Mouse (Mus musculus) hindbrain, embryonic 12.5 days (tissue): ENCODE results near the gene Rab40c. TPM values are rescaled to one million over a fixed set of nuclear protein-coding genes. Genes with fewer than 3 reads are reported as not detected.
A peak's percentile ranks its signal among the peaks of the same experiment; 100 is the strongest.

Experiments used
- ATAC-seq: fragments of 200-750 bp; cut with Nextera tagmentation; 2 replicates; pipeline ENCODE4 v1.8.0; 2017; ENCODE audit warnings: moderate TSS enrichment; ENCODE audit not compliant: low FRiP score
- H3K27ac ChIP-seq: fragments of 300-500 bp; sonication (generic); 2 replicates; pipeline ENCODE4 v1.5.1; 2016; ENCODE audit warnings: mild to moderate bottlenecking
- H3K27me3 ChIP-seq: fragments of 300-500 bp; sonication (generic); 2 replicates; pipeline ENCODE4 v1.6.1; 2016; ENCODE audit warnings: mild to moderate bottlenecking
- H3K36me3 ChIP-seq: fragments of 300-500 bp; sonication (generic); 2 replicates; pipeline ENCODE4 v1.6.1; 2016; ENCODE audit warnings: mild to moderate bottlenecking
- H3K4me1 ChIP-seq: fragments of 300-500 bp; sonication (generic); 2 replicates; pipeline ENCODE4 v1.6.1; 2016
- H3K4me2 ChIP-seq: fragments of 300-500 bp; sonication (generic); replicated peaks from 2 replicates; pipeline ENCODE4 v1.6.1; 2016; ENCODE audit warnings: mild to moderate bottlenecking
- H3K4me3 ChIP-seq: fragments of 300-500 bp; sonication (generic); 2 replicates; pipeline ENCODE4 v1.5.1; 2016; ENCODE audit warnings: mild to moderate bottlenecking
- H3K9ac ChIP-seq: fragments of 300-500 bp; sonication (generic); 2 replicates; pipeline ENCODE4 v1.6.1; 2016; ENCODE audit warnings: mild to moderate bottlenecking, moderate library complexity
- H3K9me3 ChIP-seq: fragments of 300-500 bp; sonication (generic); replicated peaks from 2 replicates; pipeline ENCODE4 v1.6.1; 2016; ENCODE audit warnings: mild to moderate bottlenecking
- WGBS: fragments of 180-500 bp; shearing (Covaris S2); methylation state at CpG from one replicate; pipeline ENCODE4 v1.1.7; 2016; 5-methylcytosine and 5-hydroxymethylcytosine counted together
- polyA plus RNA-seq: library from polyadenylated mRNA; unstranded; fragments of >200 nt; fragmentation: Nextera tagmentation; extraction: Ambion mirVana; gene quantifications from 2 replicates; pipeline ENCODE4 v1.2.1, GENCODE M21; 2016

Rab40c gene
- polyA plus RNA-seq, 1 experiment from 2014 or later: 43.6 TPM

DNA sequence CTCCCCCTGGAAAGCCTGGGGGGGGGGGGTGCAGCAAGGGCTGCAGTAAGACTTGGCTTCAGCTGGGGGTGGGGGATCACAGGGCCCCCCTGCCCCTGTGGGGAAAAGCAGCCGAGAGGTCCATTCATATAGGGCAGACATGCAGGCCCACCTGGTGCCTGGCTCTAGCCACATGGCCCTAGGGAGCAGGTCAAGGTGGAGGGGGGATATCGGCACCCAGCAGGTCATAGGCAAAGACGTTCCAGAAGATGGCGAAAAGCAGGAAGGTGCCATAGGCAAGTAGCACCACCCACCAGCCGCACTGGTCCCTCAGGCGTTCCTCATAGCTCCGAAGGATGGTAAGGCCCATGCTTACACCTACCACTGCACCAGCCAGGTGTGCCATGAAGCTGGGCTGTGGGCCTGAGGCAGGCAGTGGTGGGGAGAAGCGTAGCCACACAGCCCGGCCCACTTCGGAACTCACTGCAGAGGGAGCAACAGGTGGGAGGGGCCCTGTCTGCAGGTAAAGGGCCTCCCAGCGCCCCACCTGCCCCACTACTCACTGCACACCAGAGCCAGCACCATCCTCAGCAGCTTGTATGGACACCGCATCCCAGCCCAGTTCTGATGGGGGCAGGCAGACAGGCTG, 84.8 kb downstream of the Rab40c start:
- Histone ChIP-seq H3K27me3 (no peaks in the 10 kb centered on the region), H3K4me3 (peak overlapping the region; percentile 73), H3K4me2 (peak overlapping the region; percentile 89), H3K9ac (peak overlapping the region; percentile 84), H3K4me1 (peaks cover 80% of the 10 kb centered on the region), H3K36me3 (peaks cover 42% of the 10 kb centered on the region), H3K9me3 (no peaks in the 10 kb centered on the region), H3K27ac (peak overlapping the region; percentile 96; the same call in 1 of the 2 replicates)
- WGBS: 90% methylated on average over 12 of the region's 12 CpGs
- no peak for ATAC-seq

DNA sequence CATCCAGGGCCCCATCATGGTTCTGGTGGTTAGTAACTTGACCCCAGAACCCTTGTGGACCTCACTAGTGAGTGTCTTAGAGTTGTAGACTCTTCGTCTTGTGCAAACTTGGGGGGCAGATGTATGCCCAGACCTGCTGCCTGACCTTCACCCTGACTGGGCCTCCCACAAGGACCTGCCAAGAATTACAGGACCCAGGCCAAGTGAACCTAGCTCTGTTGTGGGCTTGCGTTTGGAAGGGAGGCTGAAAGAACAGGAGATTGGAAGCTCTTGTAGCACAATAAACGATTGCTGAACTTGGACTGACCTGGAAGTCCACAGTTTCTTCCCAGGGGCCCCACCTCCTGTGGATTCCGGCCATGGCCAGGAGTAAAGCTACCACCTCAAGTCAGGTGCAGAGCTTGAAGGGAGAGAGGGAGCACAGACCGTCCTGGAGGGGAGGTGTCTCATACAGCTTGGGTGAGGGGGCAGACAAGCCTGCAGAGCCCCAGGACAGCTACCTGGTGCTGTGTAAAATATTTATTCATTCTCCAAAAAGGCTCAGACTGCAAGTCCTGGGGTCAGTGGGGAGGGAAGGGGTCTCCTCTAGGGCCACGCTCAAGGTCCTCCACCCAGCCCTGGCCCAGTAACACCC, 85.4 kb downstream of the Rab40c start:
- H3K4me3 ChIP-seq: peak overlapping the region; percentile 73
- H3K9me3 ChIP-seq: no peaks in the 10 kb centered on the region
- peaks cover 39% of the 10 kb centered on the region for H3K36me3 ChIP-seq
- no peak for ATAC-seq
- peak overlapping the region; percentile 84 for H3K9ac ChIP-seq
- H3K4me1 ChIP-seq: peaks cover 85% of the 10 kb centered on the region
- 51% methylated on average over 6 of the region's 6 CpGs for WGBS
- H3K27me3 ChIP-seq: no peaks in the 10 kb centered on the region
- H3K27ac ChIP-seq: peak overlapping the region; percentile 96
- H3K4me2 ChIP-seq: peak overlapping the region; percentile 89

DNA sequence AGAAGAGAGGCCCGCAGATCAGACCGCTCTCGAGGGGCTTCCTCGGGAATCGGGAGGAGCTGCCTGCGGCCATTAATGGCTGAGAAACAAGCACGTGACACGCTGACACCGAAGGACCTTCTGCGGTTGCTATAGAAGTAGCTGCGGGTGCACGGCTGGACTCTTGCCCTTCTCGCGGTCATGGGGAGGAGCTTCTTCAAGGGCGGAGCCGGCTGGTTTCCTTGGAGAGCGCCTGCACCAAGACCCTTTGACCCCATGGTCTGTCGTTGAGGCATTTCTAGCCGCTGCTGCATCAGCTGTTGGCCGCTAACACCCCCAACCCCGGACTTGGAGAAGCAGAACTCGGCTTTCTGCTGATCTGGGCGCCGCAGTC, 86.2 kb downstream of the Rab40c start, which contains the start of gene Stub1:
Gene Stub1, minus strand, starts transcription at position 114 of the 373 bp plus-strand sequence.
- under 1% methylated on average over 24 of the region's 24 CpGs for WGBS
- H3K27ac ChIP-seq: peak within 1 kb of the TSS; percentile 96
- H3K4me3 ChIP-seq: peak within 1 kb of the TSS; percentile 73
- peak; percentile 59 for ATAC-seq
- H3K9ac ChIP-seq: peak within 1 kb of the TSS; percentile 84
- peak within 1 kb of the TSS; percentile 89 for H3K4me2 ChIP-seq
- H3K9me3 ChIP-seq: no peaks in the 10 kb centered on the region
- peaks cover 35% of the 10 kb centered on the region for H3K36me3 ChIP-seq
- peaks cover 82% of the 10 kb centered on the region for H3K4me1 ChIP-seq
- no peaks in the 10 kb centered on the region for H3K27me3 ChIP-seq

DNA sequence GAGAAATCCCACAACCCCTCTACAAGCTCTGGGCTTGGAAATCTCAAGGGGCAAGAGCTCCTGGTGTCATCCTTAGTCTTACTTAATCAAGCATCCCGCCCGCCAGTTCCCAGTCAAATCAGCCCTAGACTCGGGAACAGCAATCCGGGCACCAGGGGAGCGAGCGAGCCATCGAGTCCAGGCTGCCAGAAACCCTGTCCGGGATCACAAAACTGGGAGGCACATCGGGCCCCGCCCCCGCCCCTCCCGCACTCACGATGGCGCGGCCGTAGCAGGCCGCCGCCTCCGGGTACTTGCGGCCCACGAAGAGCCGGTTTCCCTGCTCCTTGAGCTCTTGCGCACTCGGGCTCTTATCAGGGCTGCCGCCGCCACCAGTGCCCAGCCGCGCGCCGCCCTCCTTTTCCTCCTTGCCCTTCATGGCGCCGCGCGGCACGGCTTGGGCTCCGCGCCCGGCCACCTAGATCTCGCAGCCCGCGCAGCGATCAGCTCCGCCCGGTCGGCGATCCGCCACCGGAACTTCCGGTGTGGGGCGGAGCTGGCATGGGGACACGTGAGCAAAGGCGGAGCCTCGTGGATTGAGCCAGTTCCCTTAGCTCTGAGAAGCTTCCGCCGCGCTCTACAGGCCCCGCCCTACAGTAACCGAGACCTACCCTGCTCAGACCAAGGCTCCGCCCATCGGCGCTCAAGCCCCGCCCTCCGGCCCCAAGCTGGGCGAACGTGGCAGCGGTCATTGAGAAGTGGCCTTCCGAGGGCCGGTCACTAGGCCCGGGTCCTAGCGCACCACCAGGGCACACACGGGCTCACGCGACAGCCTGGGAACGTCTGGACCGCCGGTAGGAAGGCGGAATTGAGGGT, 86.9 kb downstream of the Rab40c start:
- Histone ChIP-seq H3K4me1 (peaks cover 81% of the 10 kb centered on the region), H3K9me3 (no peaks in the 10 kb centered on the region), H3K27ac (peak overlapping the region; percentile 96), H3K36me3 (peaks cover 36% of the 10 kb centered on the region), H3K9ac (peak overlapping the region; percentile 84), H3K27me3 (no peaks in the 10 kb centered on the region), H3K4me3 (peak overlapping the region; percentile 73), H3K4me2 (peak overlapping the region; percentile 89)
- ATAC-seq: peak; percentile 90
- WGBS: under 1% methylated on average over 67 of the region's 77 CpGs

Other genes with a start within 250 kb of the Rab40c start
- gene Gng13, start 202.6 kb downstream of the Rab40c start, polyA plus RNA-seq: 0.54 and 0.77 TPM in 2 replicates
- 21.4 and 26.8 TPM in 2 replicates for gene Chtf18, start 192.3 kb downstream of the Rab40c start, polyA plus RNA-seq
- 19.3 and 20.3 TPM in 2 replicates for gene Rpusd1, start 192.1 kb downstream of the Rab40c start, polyA plus RNA-seq
- gene Mslnl, start 183.7 kb downstream of the Rab40c start, polyA plus RNA-seq: not detected in 2 replicates
- gene Msln, start 165.3 kb downstream of the Rab40c start, polyA plus RNA-seq: 0.75 TPM in 1 of 2 replicates, not detected in the other
- 25.1 and 26.8 TPM in 2 replicates for gene Narfl, start 146.0 kb downstream of the Rab40c start, polyA plus RNA-seq
- 98.4 and 105 TPM in 2 replicates for gene Haghl, start 134.1 kb downstream of the Rab40c start, polyA plus RNA-seq
- 0.40 and 0.63 TPM in 2 replicates for gene Ccdc78, start 133.1 kb downstream of the Rab40c start, polyA plus RNA-seq
- 69.7 and 76.0 TPM in 2 replicates for gene Fam173a, start 126.8 kb downstream of the Rab40c start, polyA plus RNA-seq
- 0.98 TPM in 1 of 2 replicates, not detected in the other for gene AC134908.4, start 124.1 kb downstream of the Rab40c start, polyA plus RNA-seq
- gene Metrn, start 122.6 kb downstream of the Rab40c start, polyA plus RNA-seq: 62.2 and 71.0 TPM in 2 replicates
- 22.8 and 23.5 TPM in 2 replicates for gene Fbxl16, start 110.6 kb downstream of the Rab40c start, polyA plus RNA-seq
- gene Wdr24, start 96.1 kb downstream of the Rab40c start, polyA plus RNA-seq: 25.9 and 27.0 TPM in 2 replicates
- gene Jmjd8, start 90.9 kb downstream of the Rab40c start, polyA plus RNA-seq: 64.0 and 64.7 TPM in 2 replicates
- 271 and 291 TPM in 2 replicates for gene Stub1, start 86.3 kb downstream of the Rab40c start, polyA plus RNA-seq
- gene Rhbdl1, start 82.4 kb downstream of the Rab40c start, polyA plus RNA-seq: 6.1 and 7.5 TPM in 2 replicates
- 3.9 TPM in 2 replicates for gene Gm20683, start 78.0 kb downstream of the Rab40c start, polyA plus RNA-seq
- gene Rhot2, start 74.9 kb downstream of the Rab40c start, polyA plus RNA-seq: 18.5 and 19.4 TPM in 2 replicates
- 30.0 and 31.2 TPM in 2 replicates for gene Wdr90, start 58.2 kb downstream of the Rab40c start, polyA plus RNA-seq
- gene Mcrip2, start 51.0 kb downstream of the Rab40c start, polyA plus RNA-seq: 6.2 and 6.3 TPM in 2 replicates
- gene Mettl26, start 44.7 kb downstream of the Rab40c start, polyA plus RNA-seq: 48.7 and 53.2 TPM in 2 replicates
- gene Wfikkn1, start 38.9 kb downstream of the Rab40c start, polyA plus RNA-seq: 0.29 and 0.90 TPM in 2 replicates
- 53.6 and 57.5 TPM in 2 replicates for gene Pigq, start 25.2 kb upstream of the Rab40c start, polyA plus RNA-seq
- gene Nhlrc4, start 25.2 kb upstream of the Rab40c start, polyA plus RNA-seq: 0.27 TPM in 1 of 2 replicates, not detected in the other
- 0.17 and 0.18 TPM in 2 replicates for gene A930017K11Rik, start 32.8 kb upstream of the Rab40c start, polyA plus RNA-seq
- 32.5 and 32.6 TPM in 2 replicates for gene Capn15, start 66.1 kb upstream of the Rab40c start, polyA plus RNA-seq
- gene Rab11fip3, start 149.8 kb upstream of the Rab40c start, polyA plus RNA-seq: 37.1 and 42.8 TPM in 2 replicates
- gene Decr2, start 170.6 kb upstream of the Rab40c start, polyA plus RNA-seq: 33.1 and 33.8 TPM in 2 replicates
- 50.4 and 52.9 TPM in 2 replicates for gene Nme4, start 175.9 kb upstream of the Rab40c start, polyA plus RNA-seq
- 2.9 and 3.0 TPM in 2 replicates for gene Tmem8, start 193.6 kb upstream of the Rab40c start, polyA plus RNA-seq
- gene Mrpl28, start 203.8 kb upstream of the Rab40c start, polyA plus RNA-seq: 171 and 184 TPM in 2 replicates
- gene Axin1, start 219.0 kb upstream of the Rab40c start, polyA plus RNA-seq: 17.7 and 19.4 TPM in 2 replicates